Mouse (Mus musculus): ENCODE measurements around the gene Mocs2. TPM values are rescaled to one million over a fixed set of nuclear protein-coding genes. Genes with fewer than 3 reads are reported as not detected.

Mocs2 gene
- polyA plus RNA-seq, 1 experiment from 2014 or later = 88.7 TPM

DNA sequence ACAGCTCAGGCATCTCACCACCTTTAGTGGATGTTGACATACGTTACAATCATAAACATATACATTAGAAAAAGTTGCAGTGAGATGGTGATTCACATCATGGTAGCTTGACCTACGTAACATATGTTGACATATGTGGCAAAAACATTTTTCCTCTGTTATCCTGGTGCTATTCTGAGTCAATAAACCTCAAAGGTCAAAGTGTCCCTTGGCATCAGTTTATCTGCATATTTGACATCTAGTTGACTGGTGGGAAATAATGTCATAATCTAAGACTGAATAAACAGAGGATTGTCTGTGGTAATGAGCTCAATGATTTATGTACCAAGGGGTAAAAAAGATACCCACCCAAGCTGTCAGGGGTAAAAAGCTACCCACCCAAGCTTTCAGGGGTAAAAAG, 35.1 kb downstream of the Mocs2 start:
- no peak for DNase-seq (ENCODE audit: low spot score)

DNA sequence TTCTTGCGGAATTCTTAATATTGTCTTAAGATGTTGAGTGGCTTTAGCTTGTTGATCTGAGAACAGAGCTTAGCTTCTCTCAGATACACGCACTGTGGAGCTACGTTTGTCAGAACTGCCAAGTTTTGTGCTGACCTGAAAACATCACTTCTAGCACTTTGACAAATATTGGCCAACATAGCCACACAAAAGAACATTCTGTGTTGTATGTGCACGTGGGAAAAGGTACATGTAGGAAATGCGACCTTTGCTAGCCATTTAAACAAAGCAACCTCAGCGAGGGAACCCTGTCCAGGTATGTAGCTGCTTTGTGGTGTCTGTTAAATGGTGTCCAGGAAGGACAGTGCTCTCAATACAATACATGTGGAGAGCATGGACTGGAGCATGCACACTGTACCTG, 36.0 kb downstream of the Mocs2 start:
- DNase-seq (ENCODE audit: low spot score) = no peak

DNA sequence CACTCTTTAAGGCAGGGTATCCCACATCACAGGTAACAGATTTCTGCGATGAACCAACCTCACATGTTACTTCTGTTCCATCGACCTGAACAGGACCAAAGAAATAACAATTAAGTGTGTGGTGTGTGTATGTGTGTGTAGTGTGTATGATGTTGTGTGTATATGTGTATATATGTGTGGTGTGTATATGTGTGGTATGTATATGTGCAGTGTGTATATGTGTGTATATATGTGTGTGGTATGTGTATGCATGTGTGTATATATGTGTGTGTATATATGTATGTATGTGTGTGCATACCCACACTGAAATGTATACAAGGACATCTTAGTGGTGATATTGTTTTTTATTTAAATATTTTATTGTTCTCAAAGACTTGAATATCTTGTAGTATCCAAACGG, 36.4 kb downstream of the Mocs2 start:
- DNase-seq (ENCODE audit: low spot score) = no peak

DNA sequence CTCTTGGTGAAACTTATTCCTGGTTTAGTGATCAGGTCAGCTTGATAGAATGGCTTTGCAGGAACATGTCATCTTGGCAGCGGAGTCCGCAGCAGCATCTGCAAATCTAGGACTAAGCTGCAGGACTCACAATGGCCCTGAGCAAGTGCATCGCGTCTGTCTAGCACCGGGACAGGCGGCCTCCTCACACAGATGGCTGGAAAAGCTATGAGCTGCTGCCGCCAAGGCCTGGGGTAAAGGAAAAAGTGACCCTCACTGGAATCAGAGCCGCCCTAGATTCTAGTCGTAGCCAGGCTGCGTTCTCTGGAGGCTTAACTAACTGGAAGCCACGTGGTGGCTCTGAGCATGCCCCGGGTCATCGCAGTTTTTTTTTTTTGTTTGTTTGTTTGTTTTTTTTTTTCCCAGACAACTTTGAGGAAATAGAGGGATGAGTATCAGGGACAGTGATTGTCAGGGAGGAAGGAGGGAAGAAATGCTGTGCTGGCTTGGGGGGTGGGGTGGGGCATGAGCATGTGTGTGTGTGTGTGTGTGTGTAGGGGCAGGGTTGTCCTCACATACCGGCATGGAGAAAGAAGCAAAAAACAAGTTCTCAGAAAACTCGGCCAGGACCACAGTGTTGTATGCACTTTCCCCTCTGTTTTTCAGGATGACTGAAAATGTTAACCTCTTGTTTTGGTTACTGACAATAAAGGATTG, 37.7 kb downstream of the Mocs2 start:
- no peak for DNase-seq (ENCODE audit: low spot score)

DNA sequence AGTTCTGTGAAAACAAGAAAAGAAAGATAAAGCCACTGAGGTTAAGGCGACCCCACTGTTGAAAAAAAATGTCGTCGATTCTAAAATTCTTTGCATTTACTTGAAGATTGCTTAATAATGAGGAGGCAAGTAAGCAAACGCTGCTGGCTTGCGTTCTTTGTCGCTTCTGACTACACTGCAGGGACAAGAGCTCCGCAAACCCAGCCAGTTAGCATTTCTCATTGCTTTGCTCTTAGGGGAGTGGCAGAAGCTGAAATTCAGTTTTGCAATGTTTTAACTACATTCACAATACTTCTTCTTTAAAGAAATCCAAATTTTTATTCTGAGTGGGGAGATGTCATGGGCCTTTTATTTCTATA, 38.2 kb downstream of the Mocs2 start:
- no peak for DNase-seq (ENCODE audit: low spot score)

DNA sequence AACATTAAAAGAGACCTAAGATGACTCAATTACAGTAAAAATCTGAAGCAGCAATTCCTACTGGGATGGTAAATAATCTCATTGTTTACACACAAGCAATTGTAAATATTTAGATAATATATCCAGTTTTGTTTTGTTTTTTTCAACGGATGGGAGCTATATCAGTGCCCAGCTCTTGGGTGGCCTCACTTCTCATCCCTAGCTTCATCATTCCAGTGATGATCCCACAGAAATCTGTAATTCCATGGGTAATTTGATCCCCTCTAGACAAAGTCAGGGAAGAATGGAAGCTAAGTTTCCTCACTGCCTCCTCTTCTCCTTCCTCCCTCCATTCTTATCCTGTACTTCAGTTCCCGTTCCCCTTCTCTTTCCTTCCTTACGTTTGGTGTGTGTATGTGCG, 39.5 kb downstream of the Mocs2 start:
- no peak for DNase-seq (ENCODE audit: low spot score)

DNA sequence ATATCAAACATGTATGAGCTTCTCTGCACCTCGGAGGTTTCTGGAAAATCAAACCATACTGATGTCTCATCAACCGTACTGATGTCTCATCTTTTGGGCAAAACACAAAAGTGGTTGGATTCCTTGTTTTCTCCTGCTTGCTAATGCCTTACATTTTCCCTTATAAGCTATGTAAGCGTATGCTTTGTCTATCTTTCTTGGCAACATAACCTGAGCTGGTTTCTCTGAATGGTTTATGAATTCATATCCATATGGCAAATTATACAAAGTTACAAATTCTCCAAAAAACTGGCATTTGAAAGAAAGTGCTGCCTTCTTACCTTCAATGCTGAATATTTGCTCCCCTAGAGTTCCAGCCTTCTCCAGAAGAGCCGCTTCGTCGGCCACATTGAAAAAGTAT, 56.7 kb downstream of the Mocs2 start:
- no peak for DNase-seq (ENCODE audit: low spot score)

DNA sequence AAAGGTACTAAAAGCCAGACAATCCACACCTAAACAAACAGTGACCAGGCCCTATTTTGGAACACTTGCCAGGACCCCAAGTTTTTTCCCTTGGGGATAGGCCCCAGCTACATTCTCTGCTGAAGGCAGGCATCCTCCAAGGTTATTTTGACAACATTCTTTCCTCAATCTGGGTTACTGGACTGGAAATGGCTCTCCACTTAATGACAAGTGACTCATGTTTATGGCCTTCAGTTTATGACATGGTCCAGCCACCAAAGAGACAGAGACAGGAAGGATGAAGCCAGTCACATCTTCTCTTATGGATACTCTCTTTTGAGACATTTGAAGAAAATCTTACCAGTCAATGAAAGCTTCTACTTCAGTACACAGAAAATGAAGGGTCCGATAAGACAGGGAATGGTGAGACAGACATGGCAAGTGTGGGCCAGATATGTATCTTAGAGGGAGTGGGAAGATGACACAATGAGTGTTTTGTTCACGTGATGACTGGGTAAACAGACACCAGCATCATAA, 58.0 kb downstream of the Mocs2 start:
- DNase-seq (ENCODE audit: low spot score) = no peak

DNA sequence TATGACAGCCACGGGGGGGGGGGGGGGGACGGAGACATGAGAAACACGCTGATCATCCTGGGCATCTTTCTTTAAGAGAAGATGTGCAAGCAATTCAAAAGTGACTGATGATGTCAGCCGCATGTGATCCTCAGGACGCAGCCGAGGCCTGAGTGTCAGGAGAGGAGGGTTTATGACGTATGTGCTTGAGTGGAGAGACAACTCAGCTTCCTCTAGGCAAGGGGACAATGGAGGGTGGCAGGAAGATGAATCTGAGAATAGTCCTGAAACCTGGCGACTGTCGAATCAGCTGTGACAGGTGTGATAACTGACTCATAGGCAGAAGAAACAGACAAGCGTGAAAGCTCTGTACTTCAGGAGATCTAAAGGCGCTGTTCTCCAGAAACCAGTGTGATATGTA, 60.6 kb downstream of the Mocs2 start:
- no peak for DNase-seq (ENCODE audit: low spot score)

Other genes starting within 250 kb of the Mocs2 start
- gene Itga2, start 113.9 kb downstream of the Mocs2 start, polyA plus RNA-seq (2015; fragmentation: Nextera tagmentation; extraction: Ambion mirVana) = 0.54 and 1.4 TPM in 2 replicates

All from thymus, postnatal 0 days (tissue).